Mouse (Mus musculus) neural tube, embryonic 15.5 days (tissue): ENCODE measurements around the gene Rad50. TPM values are rescaled to one million over a fixed set of nuclear protein-coding genes. Genes with fewer than 3 reads are reported as not detected.

Experiments used
- ATAC-seq: fragments of 200-750 bp; cut with Nextera tagmentation; 2 replicates; pipeline ENCODE4 v1.8.0; 2017; ENCODE audit warnings: mild to moderate bottlenecking, moderate TSS enrichment, moderate library complexity; ENCODE audit not compliant: low FRiP score
- H3K27ac ChIP-seq: fragments of 300-500 bp; sonication (generic); replicated peaks from 2 replicates; pipeline ENCODE4 v1.5.1; 2015; ENCODE audit warnings: mild to moderate bottlenecking, inconsistent platforms
- H3K27me3 ChIP-seq: fragments of 300-500 bp; sonication (generic); replicated peaks from 2 replicates; pipeline ENCODE4 v1.6.1; 2015; ENCODE audit warnings: inconsistent platforms
- H3K36me3 ChIP-seq: fragments of 300-500 bp; sonication (generic); 2 replicates; pipeline ENCODE4 v1.6.1; 2015; ENCODE audit warnings: inconsistent platforms
- H3K4me1 ChIP-seq: fragments of 300-500 bp; sonication (generic); 2 replicates; pipeline ENCODE4 v1.6.1; 2015; ENCODE audit warnings: inconsistent platforms
- H3K4me2 ChIP-seq: fragments of 300-500 bp; sonication (generic); 2 replicates; pipeline ENCODE4 v1.6.1; 2015; ENCODE audit warnings: inconsistent platforms, mild to moderate bottlenecking, moderate library complexity
- H3K4me3 ChIP-seq: fragments of 300-500 bp; sonication (generic); replicated peaks from 2 replicates; pipeline ENCODE4 v1.5.1; 2015; ENCODE audit warnings: mild to moderate bottlenecking, inconsistent platforms
- H3K9ac ChIP-seq: fragments of 300-500 bp; sonication (generic); replicated peaks from 2 replicates; pipeline ENCODE4 v1.6.1; 2015; ENCODE audit warnings: mild to moderate bottlenecking, inconsistent platforms
- H3K9me3 ChIP-seq: fragments of 300-500 bp; sonication (generic); replicated peaks from 2 replicates; pipeline ENCODE4 v1.6.1; 2016; ENCODE audit warnings: inconsistent platforms
- WGBS: fragments of 180-500 bp; shearing (Covaris S2); methylation state at CpG from one replicate; pipeline ENCODE4 v1.1.7; 2015; ENCODE audit warnings: mixed read lengths; 5-methylcytosine and 5-hydroxymethylcytosine counted together
- polyA plus RNA-seq: library from polyadenylated mRNA; unstranded; fragments of >200 nt; fragmentation: Nextera tagmentation; extraction: Ambion mirVana; gene quantifications from 2 replicates; pipeline ENCODE4 v1.2.1, GENCODE M21; 2015

Rad50 gene
- polyA plus RNA-seq, 1 experiment from 2014 or later, result 12.1 TPM

GRCm38 (mm10) chr11:53682994-53683530 lies 24.1 kb downstream of the Rad50 start:
- H3K36me3 ChIP-seq, result peaks cover 22% of the 10 kb centered on the region
- H3K4me2 ChIP-seq, result no peak overlapping the region
- no peaks in the 10 kb centered on the region for H3K4me1 ChIP-seq
- no peak overlapping the region for H3K9ac ChIP-seq
- WGBS, result 91% methylated on average over 9 of the region's 9 CpGs
- no peak for ATAC-seq
- no peaks in the 10 kb centered on the region for H3K9me3 ChIP-seq
- no peaks in the 10 kb centered on the region for H3K27me3 ChIP-seq
- no peak overlapping the region for H3K4me3 ChIP-seq
- no peak overlapping the region for H3K27ac ChIP-seq

- Histone ChIP-seq H3K4me2 (no peak overlapping the region), H3K36me3 (peaks cover 26% of the 10 kb centered on the region), H3K27me3 (no peaks in the 10 kb centered on the region), H3K27ac (no peak overlapping the region), H3K4me1 (no peaks in the 10 kb centered on the region), H3K4me3 (no peak overlapping the region), H3K9me3 (no peaks in the 10 kb centered on the region), H3K9ac (no peak overlapping the region)
- no peak for ATAC-seq
- WGBS, result 90% methylated on average over 2 of the region's 2 CpGs
Observed at GRCm38 (mm10) chr11:53682170-53682569, 24.9 kb downstream of the Rad50 start.

- WGBS, result 98% methylated on average over 2 of the region's 2 CpGs
- H3K36me3 ChIP-seq, result peaks cover 30% of the 10 kb centered on the region
- no peaks in the 10 kb centered on the region for H3K27me3 ChIP-seq
- no peak overlapping the region for H3K4me2 ChIP-seq
- H3K9me3 ChIP-seq, result no peaks in the 10 kb centered on the region
- H3K9ac ChIP-seq, result no peak overlapping the region
- no peaks in the 10 kb centered on the region for H3K4me1 ChIP-seq
- H3K4me3 ChIP-seq, result no peak overlapping the region
- H3K27ac ChIP-seq, result no peak overlapping the region
- ATAC-seq, result no peak
Observed at GRCm38 (mm10) chr11:53681686-53682085, 25.4 kb downstream of the Rad50 start.

GRCm38 (mm10) chr11:53680141-53680540 lies 27.0 kb downstream of the Rad50 start:
- H3K27ac ChIP-seq, result no peak overlapping the region
- no peak overlapping the region for H3K4me3 ChIP-seq
- H3K9ac ChIP-seq, result no peak overlapping the region
- H3K9me3 ChIP-seq, result no peaks in the 10 kb centered on the region
- WGBS, result 88% methylated on average over 4 of the region's 4 CpGs
- H3K27me3 ChIP-seq, result no peaks in the 10 kb centered on the region
- H3K36me3 ChIP-seq, result peaks cover 36% of the 10 kb centered on the region
- no peaks in the 10 kb centered on the region for H3K4me1 ChIP-seq
- H3K4me2 ChIP-seq, result no peak overlapping the region
- no peak for ATAC-seq

GRCm38 (mm10) chr11:53671414-53671813 lies 35.7 kb downstream of the Rad50 start:
- ATAC-seq, result no peak
- H3K9ac ChIP-seq, result no peak overlapping the region
- no peak overlapping the region for H3K4me2 ChIP-seq
- H3K9me3 ChIP-seq, result no peaks in the 10 kb centered on the region
- no peak overlapping the region for H3K27ac ChIP-seq
- no peaks in the 10 kb centered on the region for H3K4me1 ChIP-seq
- H3K36me3 ChIP-seq, result peaks cover 33% of the 10 kb centered on the region
- H3K4me3 ChIP-seq, result no peak overlapping the region
- WGBS, result 97% methylated on average over 4 of the region's 4 CpGs
- H3K27me3 ChIP-seq, result no peaks in the 10 kb centered on the region

- H3K4me1 ChIP-seq, result no peaks in the 10 kb centered on the region
- 83% methylated on average over 5 of the region's 5 CpGs for WGBS
- no peak overlapping the region for H3K4me2 ChIP-seq
- no peak overlapping the region for H3K27ac ChIP-seq
- no peak overlapping the region for H3K4me3 ChIP-seq
- peaks cover 14% of the 10 kb centered on the region; the same call in 1 of the 2 replicates for H3K36me3 ChIP-seq
- no peak for ATAC-seq
- no peaks in the 10 kb centered on the region for H3K9me3 ChIP-seq
- H3K27me3 ChIP-seq, result no peaks in the 10 kb centered on the region
- H3K9ac ChIP-seq, result no peak overlapping the region
Observed at GRCm38 (mm10) chr11:53664091-53664490, 43.0 kb downstream of the Rad50 start.

- 83% methylated on average over 14 of the region's 14 CpGs for WGBS
- Histone ChIP-seq H3K9ac (no peak overlapping the region), H3K36me3 (peaks cover 12% of the 10 kb centered on the region; the same call in 1 of the 2 replicates), H3K4me3 (no peak overlapping the region), H3K27me3 (no peaks in the 10 kb centered on the region), H3K4me2 (no peak overlapping the region), H3K9me3 (no peaks in the 10 kb centered on the region), H3K27ac (no peak overlapping the region), H3K4me1 (no peaks in the 10 kb centered on the region)
- ATAC-seq, result no peak
Observed at GRCm38 (mm10) chr11:53662794-53663674, 44.1 kb downstream of the Rad50 start.

- H3K9me3 ChIP-seq, result no peaks in the 10 kb centered on the region
- WGBS, result 92% methylated on average over 6 of the region's 6 CpGs
- H3K27me3 ChIP-seq, result no peaks in the 10 kb centered on the region
- H3K27ac ChIP-seq, result no peak overlapping the region
- no peak overlapping the region for H3K4me2 ChIP-seq
- no peak overlapping the region for H3K9ac ChIP-seq
- no peak for ATAC-seq
- H3K36me3 ChIP-seq, result peaks cover 13% of the 10 kb centered on the region
- H3K4me3 ChIP-seq, result no peak overlapping the region
- no peaks in the 10 kb centered on the region for H3K4me1 ChIP-seq
Observed at GRCm38 (mm10) chr11:53657828-53658227, 49.3 kb downstream of the Rad50 start.

GRCm38 (mm10) chr11:53657381-53657780 lies 49.7 kb downstream of the Rad50 start:
- WGBS, result 89% methylated on average over 8 of the region's 8 CpGs
- H3K9ac ChIP-seq, result no peak overlapping the region
- H3K4me2 ChIP-seq, result no peak overlapping the region
- H3K27me3 ChIP-seq, result no peaks in the 10 kb centered on the region
- ATAC-seq, result no peak
- no peaks in the 10 kb centered on the region for H3K9me3 ChIP-seq
- peaks cover 13% of the 10 kb centered on the region for H3K36me3 ChIP-seq
- H3K4me1 ChIP-seq, result no peaks in the 10 kb centered on the region
- no peak overlapping the region for H3K4me3 ChIP-seq
- no peak overlapping the region for H3K27ac ChIP-seq

- Histone ChIP-seq H3K9me3 (no peaks in the 10 kb centered on the region), H3K27me3 (no peaks in the 10 kb centered on the region), H3K36me3 (peaks cover 16% of the 10 kb centered on the region), H3K4me2 (no peak overlapping the region), H3K27ac (no peak overlapping the region), H3K4me1 (no peaks in the 10 kb centered on the region), H3K9ac (no peak overlapping the region), H3K4me3 (no peak overlapping the region)
- WGBS, result 92% methylated on average over 9 of the region's 9 CpGs
- no peak for ATAC-seq
Observed at GRCm38 (mm10) chr11:53656558-53657202, 50.4 kb downstream of the Rad50 start.

- Histone ChIP-seq H3K4me2 (no peak overlapping the region), H3K4me1 (no peaks in the 10 kb centered on the region), H3K9me3 (no peaks in the 10 kb centered on the region), H3K27me3 (no peaks in the 10 kb centered on the region), H3K9ac (no peak overlapping the region), H3K27ac (no peak overlapping the region), H3K36me3 (peaks cover 32% of the 10 kb centered on the region), H3K4me3 (no peak overlapping the region)
- no peak for ATAC-seq
- 92% methylated on average over 5 of the region's 5 CpGs for WGBS
Observed at GRCm38 (mm10) chr11:53655043-53655442, 52.1 kb downstream of the Rad50 start.

- Histone ChIP-seq H3K4me1 (no peaks in the 10 kb centered on the region), H3K4me3 (no peak overlapping the region), H3K4me2 (no peak overlapping the region), H3K9ac (no peak overlapping the region), H3K27ac (no peak overlapping the region), H3K9me3 (no peaks in the 10 kb centered on the region), H3K36me3 (peaks cover 37% of the 10 kb centered on the region), H3K27me3 (no peaks in the 10 kb centered on the region)
- WGBS, result 91% methylated on average over 2 of the region's 2 CpGs
- no peak for ATAC-seq
Observed at GRCm38 (mm10) chr11:53652427-53652826, 54.7 kb downstream of the Rad50 start.
